Mouse (Mus musculus): Measurements from ENCODE around the gene Cdk6.
"Not testable (repeated sequence)": the region's sequence is repeated elsewhere in the genome, so short reads cannot be mapped to it uniquely, and the experiment has no call there.

GRCm38 (mm10) chr5:3442524-3442923 lies 101.2 kb downstream of the Cdk6 start:
- not testable (repeated sequence) for TF ChIP-seq EP300 (optimal IDR thresholded peaks at IDR 0.05); CTCF (IDR thresholded peaks at IDR 0.05; ENCODE audit: low read depth)
